Mouse (Mus musculus) layer of hippocampus, postnatal 36 days (tissue): Measurements from ENCODE around the gene Gm21083. TPM values are rescaled to one million over a fixed set of nuclear protein-coding genes. Genes with fewer than 3 reads are reported as not detected.
"Not testable (repeated sequence)": the region's sequence is repeated elsewhere in the genome, so short reads cannot be mapped to it uniquely, and the experiment has no call there.

Experiments
- DNase-seq, 2 experiments: peaks; one replicate each; pipeline ENCODE4 v3.0.0; 2022
- total RNA-seq, 2 experiments: library from RNA; stranded (reverse); gene quantifications; 2 replicates each; pipeline ENCODE4 v1.2.3; 2021

The Gm21083 gene
- total RNA-seq, 2 experiments from 2014 or later: not detected

GRCm38 (mm10) chr5:15628136-15628535 is 51.0 kb downstream of the Gm21083 start:
- DNase-seq: not testable (repeated sequence)

- not testable (repeated sequence) for DNase-seq
Observed at GRCm38 (mm10) chr5:15630068-15630467, 52.9 kb downstream of the Gm21083 start.

Other genes starting within 250 kb of the Gm21083 start
- gene Gm21149, start 100.8 kb upstream of the Gm21083 start, total RNA-seq: not detected
- not detected for gene Gm21190, start 48.1 kb upstream of the Gm21083 start, total RNA-seq
- not detected for gene Speer4d, start 41.7 kb downstream of the Gm21083 start, total RNA-seq
- not detected for gene 4930572O03Rik, start 79.7 kb downstream of the Gm21083 start, total RNA-seq
- gene Speer4c, start 136.9 kb downstream of the Gm21083 start, total RNA-seq: not detected